Mouse (Mus musculus) kidney, postnatal 4 days (tissue): ENCODE data around the gene Mdm2.
"Not testable (repeated sequence)": the region's sequence is repeated elsewhere in the genome, so short reads cannot be mapped to it uniquely, and the experiment has no call there.

Experiments used
- DNase-seq, 2 experiments: peaks; one replicate each; pipeline ENCODE4 v3.0.0; 2021; ENCODE audit warnings: mixed read lengths in 2 of 2

The Mdm2 gene

DNA sequence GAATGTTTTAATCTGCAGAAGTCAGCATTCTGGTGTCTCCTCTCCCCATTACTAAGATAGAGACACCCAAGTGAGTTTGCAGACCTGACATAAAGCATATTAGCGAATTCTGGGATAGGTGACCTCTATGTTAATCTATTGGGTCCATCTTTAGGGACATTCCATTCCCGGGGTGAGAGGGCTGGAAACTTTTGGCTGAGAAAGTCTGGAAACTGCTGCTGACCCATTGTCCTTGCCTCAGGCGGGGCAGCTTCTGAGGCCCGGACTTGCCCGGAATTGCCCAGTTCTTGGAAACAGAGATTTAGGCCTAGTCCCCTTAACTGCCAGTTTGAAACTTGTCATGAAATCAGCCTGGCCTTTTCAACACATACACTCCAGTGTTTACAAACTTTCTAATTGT, 850 bp upstream of the Mdm2 start:
- peak in 1 of 2 experiments; percentile 34 for DNase-seq

- DNase-seq = peak; percentile 81 to 87
Observed at GRCm38 (mm10) chr10:117709930-117710603, 491 bp downstream of the Mdm2 start.

GRCm38 (mm10) chr10:117709326-117709830, 1.2 kb downstream of the Mdm2 start:
- DNase-seq = no peak

GRCm38 (mm10) chr10:117708856-117709255, 1.7 kb downstream of the Mdm2 start:
- no peak for DNase-seq

DNA sequence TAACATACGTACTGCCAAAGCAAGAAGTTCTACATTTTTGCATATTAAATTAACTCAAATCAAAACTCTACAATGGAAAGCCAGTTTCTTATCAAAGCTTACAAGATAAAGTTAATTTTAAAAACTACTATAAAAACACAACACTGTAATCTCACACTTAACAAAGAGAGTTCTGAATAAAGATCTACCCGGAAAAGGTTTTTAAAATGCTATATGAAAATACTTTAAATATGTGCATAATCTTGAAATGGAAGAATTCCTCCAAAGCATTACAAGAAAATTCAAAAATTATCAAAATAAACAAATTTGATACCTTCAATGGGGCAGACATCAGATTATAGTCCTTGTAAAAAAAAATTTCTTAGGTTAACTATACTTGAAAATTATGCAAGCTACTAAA, 2.2 kb downstream of the Mdm2 start:
- DNase-seq = no peak

- DNase-seq = no peak
Observed at GRCm38 (mm10) chr10:117707114-117707838, 3.3 kb downstream of the Mdm2 start.

GRCm38 (mm10) chr10:117706440-117706839, 4.1 kb downstream of the Mdm2 start:
- no peak for DNase-seq

DNA sequence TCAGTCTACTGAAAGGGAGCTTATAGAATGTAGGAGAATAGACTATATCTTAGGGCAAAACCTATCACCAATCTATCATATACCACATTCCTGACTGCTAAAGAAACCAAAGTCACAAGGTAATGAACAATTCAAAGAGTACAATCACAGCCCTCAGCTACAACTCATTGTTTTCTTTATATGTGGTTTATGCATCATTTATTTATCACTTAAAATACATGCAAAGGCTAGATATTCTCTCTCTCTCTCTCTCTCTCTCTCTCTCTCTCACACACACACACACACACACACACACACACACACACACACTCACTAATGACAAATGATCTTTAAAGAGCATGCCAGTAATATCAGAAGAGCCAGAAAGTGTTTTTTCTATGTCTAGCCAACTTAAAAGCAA, 4.8 kb downstream of the Mdm2 start:
- no peak for DNase-seq

GRCm38 (mm10) chr10:117704964-117705335, 5.6 kb downstream of the Mdm2 start:
- DNase-seq = no peak

DNA sequence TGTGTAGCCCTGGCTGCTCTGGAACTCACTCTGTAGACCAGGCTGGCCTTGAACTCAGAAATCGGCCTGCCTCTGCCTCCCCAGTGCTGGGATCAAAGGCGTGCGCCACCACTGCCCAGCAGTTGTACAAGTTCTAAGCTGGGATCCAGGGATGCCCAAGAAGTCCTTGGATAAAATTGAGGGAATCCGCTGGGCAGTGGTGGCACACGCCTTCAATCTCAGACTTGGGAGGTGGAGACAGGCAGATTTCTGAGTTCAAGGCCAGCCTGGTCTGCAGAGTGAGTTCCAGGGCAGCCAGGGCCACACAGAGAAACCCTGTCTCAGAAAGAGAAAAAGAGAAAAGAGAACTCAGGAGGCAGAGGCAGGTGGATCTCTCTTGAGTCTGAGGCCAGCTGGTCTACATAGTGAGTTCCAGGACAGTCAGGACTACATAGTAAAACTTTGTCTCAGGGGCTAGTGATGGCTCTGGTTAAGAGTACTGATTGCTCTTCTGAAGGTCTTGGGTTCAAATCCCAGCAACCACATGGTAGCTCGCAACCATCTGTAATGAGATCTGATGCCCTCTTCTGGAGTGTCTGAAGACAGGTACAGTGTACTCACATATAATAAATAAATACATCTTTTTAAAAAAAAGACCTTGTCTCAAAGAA, 6.1 kb downstream of the Mdm2 start:
- not testable (repeated sequence) for DNase-seq

GRCm38 (mm10) chr10:117703506-117703905, 7.1 kb downstream of the Mdm2 start:
- DNase-seq = no peak

DNA sequence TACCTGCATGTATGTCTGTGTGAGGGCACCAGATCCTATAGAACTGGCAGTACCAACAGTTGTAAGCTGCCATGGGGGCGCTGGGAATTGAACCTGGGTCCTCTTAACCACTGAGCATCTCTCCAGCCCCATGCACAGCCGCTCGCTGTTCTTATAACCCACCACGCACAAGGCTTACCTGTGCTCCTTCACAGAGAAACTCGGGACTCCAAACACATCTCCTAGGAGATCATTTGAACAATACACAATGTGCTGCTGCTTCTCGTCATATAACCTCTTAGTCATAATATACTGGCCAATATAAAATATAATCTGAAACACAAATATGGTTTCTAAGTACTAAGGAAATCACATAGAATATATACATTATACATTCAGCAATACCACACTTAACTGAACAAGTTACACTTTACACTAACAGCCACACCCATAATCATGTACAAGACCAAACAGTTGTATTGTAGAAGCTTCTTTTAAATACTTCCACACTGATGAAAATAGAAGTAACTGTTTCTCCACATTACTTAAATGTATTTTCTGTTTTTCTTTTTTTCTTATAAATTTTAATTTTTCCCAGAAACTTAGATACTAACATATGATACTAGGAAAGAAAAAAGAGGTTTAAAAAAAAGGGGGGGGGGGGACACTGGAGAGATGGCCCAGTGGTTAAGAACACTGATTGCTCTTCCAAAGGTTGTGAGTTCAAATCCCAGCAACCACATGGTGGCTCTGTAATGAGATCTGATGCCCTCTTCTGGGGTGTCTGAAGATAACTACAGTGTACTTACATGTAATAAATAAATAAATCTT, 8.3 kb downstream of the Mdm2 start:
- no peak for DNase-seq

DNA sequence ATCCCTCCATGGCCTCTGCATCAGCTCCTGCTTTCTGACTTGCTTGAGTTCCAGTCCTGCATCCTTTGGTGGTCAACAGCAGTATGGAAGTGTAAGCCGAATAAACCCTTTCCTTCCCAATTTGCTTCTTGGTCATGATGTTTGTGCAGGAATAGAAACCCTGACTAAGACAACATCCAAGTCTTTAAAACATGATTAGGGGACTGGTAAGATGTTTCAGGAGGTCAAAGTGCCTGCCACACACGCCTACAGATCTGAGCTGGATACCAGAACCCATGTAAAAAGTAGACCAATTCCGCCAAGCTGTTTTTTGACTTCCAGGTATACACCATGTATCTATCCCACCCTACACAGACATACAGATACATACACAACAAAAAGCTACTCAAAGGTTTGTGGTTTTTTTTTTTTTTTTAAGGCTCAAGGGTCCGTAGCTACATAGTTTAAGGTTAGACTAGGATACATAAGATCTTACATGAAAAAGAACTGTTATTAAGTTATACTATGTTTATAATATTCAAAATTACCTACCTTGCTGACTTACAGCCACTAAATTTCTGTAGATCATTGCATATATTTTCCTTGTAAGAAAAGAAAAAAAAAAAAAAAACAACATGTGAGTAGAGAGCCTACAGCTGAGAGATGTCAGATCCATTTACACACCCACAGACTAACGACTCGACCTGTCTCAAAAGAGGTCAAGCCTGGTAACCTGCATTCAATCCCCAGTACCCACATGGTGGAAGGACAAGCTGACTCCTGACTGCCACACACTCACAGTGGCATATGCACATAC, 9.3 kb downstream of the Mdm2 start:
- no peak for DNase-seq

- no peak for DNase-seq
Observed at GRCm38 (mm10) chr10:117700450-117700849, 10.1 kb downstream of the Mdm2 start.

GRCm38 (mm10) chr10:117699914-117700313, 10.6 kb downstream of the Mdm2 start:
- DNase-seq = no peak

GRCm38 (mm10) chr10:117698313-117699138, 12.0 kb downstream of the Mdm2 start:
- no peak for DNase-seq

DNA sequence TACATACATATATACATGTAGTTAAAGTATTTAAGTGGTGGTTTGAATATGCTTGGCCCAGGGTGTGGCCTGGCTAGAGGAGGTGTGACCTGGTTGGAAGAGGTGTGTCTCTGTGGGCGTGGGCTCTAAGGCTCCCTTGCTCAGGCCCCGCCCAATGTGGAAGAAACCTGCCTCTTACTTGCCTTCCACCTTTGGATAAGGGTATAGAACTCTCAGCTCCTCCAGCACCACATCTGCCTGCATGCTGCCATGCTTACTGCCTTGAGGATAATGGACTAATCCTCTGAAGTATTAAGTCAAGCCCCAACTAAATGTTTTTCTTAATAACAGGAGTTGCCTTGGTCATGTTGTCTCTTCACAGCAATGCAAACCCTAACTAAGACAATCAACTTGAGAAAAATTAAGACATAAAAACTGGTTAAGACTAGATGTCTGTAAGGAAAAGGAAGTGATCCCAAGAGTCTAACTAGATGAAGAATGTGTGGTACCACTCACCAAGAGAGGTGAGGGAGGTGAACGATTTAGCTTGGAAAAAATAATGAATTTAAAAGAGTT, 12.9 kb downstream of the Mdm2 start:
- DNase-seq = no peak

- no peak for DNase-seq
Observed at GRCm38 (mm10) chr10:117696827-117697560, 13.6 kb downstream of the Mdm2 start.

GRCm38 (mm10) chr10:117696021-117696826, 14.3 kb downstream of the Mdm2 start:
- no peak for DNase-seq
